Comparison of ENCODE assay signal across 8 mouse cellular contexts in genomic region chr14:56887887-56888286, GRCm38 (mm10). TPM values are rescaled to one million over a fixed set of nuclear protein-coding genes. Genes with fewer than 3 reads are reported as not detected.
DNase-seq lines count a peak whose midpoint lies in the region; ATAC-seq and TF ChIP-seq lines count a peak whose summit lies in the region.

No protein-coding gene starts in this region.

- TF ChIP-seq CTCF in brain, embryonic 14.5 days (IDR thresholded peaks at IDR 0.05; ENCODE audit: borderline replicate concordance, extremely low read depth, insufficient read depth, insufficient read length) = peak; percentile 77
- peak; percentile 95 for TF ChIP-seq CTCF in liver, embryonic 14.5 days (IDR thresholded peaks at IDR 0.05; ENCODE audit: low read depth)

- no peak for TF ChIP-seq POLR2A in brain, embryonic 14.5 days (IDR thresholded peaks at IDR 0.05; ENCODE audit: borderline replicate concordance, extremely low read depth, insufficient read depth, insufficient read length, poor library complexity, severe bottlenecking)

- no peaks in the 10 kb centered on the region for H3K27me3 ChIP-seq in heart, embryonic 15.5 days
- H3K27me3 ChIP-seq in liver, embryonic 14.5 days (ENCODE audit: control insufficient read depth, insufficient read depth, low read length) = no peaks in the 10 kb centered on the region
- no peaks in the 10 kb centered on the region for H3K27me3 ChIP-seq in stomach, embryonic 15.5 days (replicated peaks)

- no peaks in the 10 kb centered on the region for H3K9me3 ChIP-seq in heart, embryonic 15.5 days (replicated peaks)
- no peaks in the 10 kb centered on the region for H3K9me3 ChIP-seq in liver, embryonic 14.5 days (ENCODE audit: control insufficient read depth, low read length)
- H3K9me3 ChIP-seq in stomach, embryonic 15.5 days = no peaks in the 10 kb centered on the region

- ATAC-seq in heart, embryonic 15.5 days (replicated peaks; ENCODE audit: insufficient number of reproducible peaks, insufficient read depth, low FRiP score, low read depth) = no peak
- no peak for ATAC-seq in liver, embryonic 14.5 days (ENCODE audit: insufficient read depth)
- ATAC-seq in stomach, embryonic 15.5 days (ENCODE audit: insufficient read depth, low FRiP score, low read depth) = no peak

- H3K27ac ChIP-seq in heart, embryonic 15.5 days = peak overlapping the region; percentile 99
- H3K27ac ChIP-seq in liver, embryonic 14.5 days = no peak overlapping the region; the same call in 1 of the 2 replicates
- H3K27ac ChIP-seq in stomach, embryonic 15.5 days = peak overlapping the region; percentile 99

- no peak for TF ChIP-seq EP300 in liver, embryonic 14.5 days (IDR thresholded peaks at IDR 0.05; ENCODE audit: low read depth)

- H3K4me1 ChIP-seq in heart, embryonic 15.5 days (replicated peaks) = peaks cover 21% of the 10 kb centered on the region
- peaks cover 8 to 12% of the 10 kb centered on the region in 2 experiments for H3K4me1 ChIP-seq in liver, embryonic 14.5 days (replicated peaks; ENCODE audit: control insufficient read depth in 2 of 2, insufficient read depth in 2 of 2, low read length in 1 of 2)
- peaks cover 12% of the 10 kb centered on the region for H3K4me1 ChIP-seq in stomach, embryonic 15.5 days

- peaks cover 16% of the 10 kb centered on the region for H3K36me3 ChIP-seq in heart, embryonic 15.5 days
- peaks cover 2% of the 10 kb centered on the region; the same call in 1 of the 2 replicates for H3K36me3 ChIP-seq in liver, embryonic 14.5 days (replicated peaks; ENCODE audit: control insufficient read depth, insufficient read depth, low read depth)
- H3K36me3 ChIP-seq in stomach, embryonic 15.5 days = 0 out of 2 replicates have a peak, but pooled peaks cover 3% of the 10 kb centered on the region

- peak overlapping the region; percentile 70 for H3K4me2 ChIP-seq in heart, embryonic 15.5 days
- H3K4me2 ChIP-seq in liver, embryonic 14.5 days (ENCODE audit: low read depth) = peak overlapping the region; percentile 94
- H3K4me2 ChIP-seq in stomach, embryonic 15.5 days = peak overlapping the region; percentile 80

- 0% methylated on average over 9 of the region's 9 CpGs for WGBS in heart, embryonic 15.5 days
- under 1% methylated on average over 9 of the region's 9 CpGs for WGBS in liver, embryonic 14.5 days (ENCODE audit: insufficient replicate concordance)
- whole genome bisulfite sequencing in stomach, embryonic 15.5 days = under 1% methylated on average over 9 of the region's 9 CpGs

- peak overlapping the region; percentile 92 for H3K9ac ChIP-seq in heart, embryonic 15.5 days
- H3K9ac ChIP-seq in liver, embryonic 14.5 days (replicated peaks) = peak overlapping the region; percentile 91
- peak overlapping the region; percentile 82; the same call in 1 of the 2 replicates for H3K9ac ChIP-seq in stomach, embryonic 15.5 days

- DNase-seq in CD4-positive, CD25-positive, alpha-beta regulatory T cell, adult 2 months (ENCODE audit: low read depth, low spot score) = peak; percentile 92
- peak; percentile 95 for DNase-seq in brain, embryonic 14.5 days (ENCODE audit: low read depth)
- DNase-seq in fibroblast of lung, adult 2 months (ENCODE audit: low read depth) = peak; percentile 61
- peak; percentile 69 to 88 for DNase-seq in kidney, postnatal 25 days
- DNase-seq in liver, embryonic 14.5 days (ENCODE audit: low read depth in 3 of 3, low spot score in 3 of 3) = peak; percentile 66 to 72 (median 68)
- peak; percentile 69 for DNase-seq in neural tube, embryonic 10.5 days (ENCODE audit: extremely low spot score, low spot score)

- peak overlapping the region; percentile 69 for H3K4me3 ChIP-seq in heart, embryonic 15.5 days
- peak overlapping the region; percentile 86 to 90 for H3K4me3 ChIP-seq in liver, embryonic 14.5 days (ENCODE audit: insufficient read depth in 1 of 2, low read depth in 2 of 2, low read length in 2 of 2)
- peak overlapping the region; percentile 69 for H3K4me3 ChIP-seq in stomach, embryonic 15.5 days (replicated peaks)

RNA-seq across cellular contexts. Expression of gene Zmym2, which starts 1.4 kb away (rescaled TPM):
- 48.6 and 73.9 TPM in 2 replicates for polyA plus RNA-seq in brain, embryonic 14.5 days (2012; rRNA removed)
- 26.8 and 28.4 TPM in 2 replicates for polyA plus RNA-seq in heart, embryonic 15.5 days (2015; fragmentation: Nextera tagmentation; extraction: Ambion mirVana)
- 4.7 and 6.7 TPM in 2 replicates for polyA plus RNA-seq in liver, embryonic 14.5 days (2012; rRNA removed)
- polyA plus RNA-seq in liver, embryonic 14.5 days (2014; fragmentation: Nextera tagmentation; extraction: Ambion mirVana) = 4.7 and 6.6 TPM in 2 replicates
- polyA plus RNA-seq in stomach, embryonic 15.5 days (2015; fragmentation: Nextera tagmentation; extraction: Ambion mirVana) = 33.1 and 36.5 TPM in 2 replicates
